Mouse (Mus musculus): Measurements from ENCODE around the gene Babam2. TPM values are rescaled to one million over a fixed set of nuclear protein-coding genes. Genes with fewer than 3 reads are reported as not detected.
"Not testable (repeated sequence)": the region's sequence is repeated elsewhere in the genome, so short reads cannot be mapped to it uniquely, and the experiment has no call there.

The Babam2 gene
- polyA plus RNA-seq, 1 experiment from 2014 or later = 69.4 TPM

DNA sequence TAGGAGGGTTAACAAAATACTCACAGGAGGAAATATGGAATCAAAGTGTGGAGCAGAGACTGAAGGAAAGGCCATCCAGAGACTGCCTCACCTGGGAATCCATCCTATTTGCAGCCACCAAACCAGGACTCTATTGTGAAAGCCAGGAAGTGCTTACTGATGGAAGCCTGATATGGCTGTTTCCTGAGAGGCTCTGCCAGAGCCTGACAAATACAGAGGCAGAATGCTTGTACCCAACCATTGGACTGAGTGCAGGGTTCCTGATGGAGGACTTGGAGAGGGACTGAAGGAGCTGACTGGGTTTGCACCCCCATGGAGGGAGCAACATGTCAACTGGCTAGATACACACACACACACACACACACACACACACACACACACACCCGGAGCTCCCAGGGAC lies 274.9 kb downstream of the Babam2 start:
- H3K27ac ChIP-seq (ENCODE audit: low read length); H3K27me3 ChIP-seq (ENCODE audit: insufficient read depth, low read length); H3K4me3 ChIP-seq (ENCODE audit: low read length); H3K36me3 ChIP-seq (ENCODE audit: insufficient read depth, low read length); H3K9ac ChIP-seq (replicated peaks; ENCODE audit: low read length); H3K9me3 ChIP-seq (ENCODE audit: low read length); H3K4me1 ChIP-seq (ENCODE audit: insufficient read depth, low read length); H3K4me2 ChIP-seq (replicated peaks; ENCODE audit: low read depth, low read length): not testable (repeated sequence)
- ATAC-seq (ENCODE audit: low FRiP score, low TSS enrichment) = peak; percentile 15; the same call in 1 of the 2 replicates
- 100% methylated on average over 1 of the region's 1 CpGs for WGBS

DNA sequence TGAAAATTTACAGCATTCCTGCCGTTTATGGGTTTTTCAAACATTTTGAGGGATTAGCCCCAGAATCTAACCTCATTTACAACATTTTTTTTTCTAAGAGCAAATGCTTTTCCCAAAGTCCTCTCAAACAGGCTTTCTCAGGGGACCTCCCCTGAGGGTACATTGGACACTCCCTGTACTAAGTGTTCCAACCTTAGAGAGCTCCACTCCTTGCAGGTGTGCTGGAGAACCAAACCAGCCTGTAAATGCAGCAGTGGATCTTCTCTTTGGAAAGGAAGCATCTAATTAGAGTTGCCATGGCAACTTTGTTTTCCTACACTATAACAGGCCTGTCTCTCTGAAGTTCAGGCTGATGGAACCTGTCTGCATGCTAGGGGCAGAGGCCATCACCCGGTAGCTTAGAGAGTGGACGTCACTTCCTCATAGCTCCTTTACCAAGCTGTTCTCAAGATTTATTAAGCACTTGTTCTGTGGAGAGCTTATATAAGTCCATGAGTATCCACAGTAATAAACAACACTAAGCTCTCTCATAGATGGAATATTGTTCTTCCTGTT lies 277.2 kb downstream of the Babam2 start:
- ATAC-seq (ENCODE audit: low FRiP score, low TSS enrichment) = no peak
- WGBS = 21% methylated on average over 3 of the region's 3 CpGs
- no peaks in the 10 kb centered on the region for H3K9me3 ChIP-seq (ENCODE audit: low read length)
- no peak overlapping the region for H3K4me3 ChIP-seq (ENCODE audit: low read length)
- no peak overlapping the region for H3K4me2 ChIP-seq (replicated peaks; ENCODE audit: low read depth, low read length)
- H3K27me3 ChIP-seq (ENCODE audit: insufficient read depth, low read length) = no peaks in the 10 kb centered on the region
- H3K4me1 ChIP-seq (ENCODE audit: insufficient read depth, low read length) = 0 out of 2 replicates have a peak, but pooled peaks cover 5% of the 10 kb centered on the region
- no peaks in the 10 kb centered on the region for H3K36me3 ChIP-seq (ENCODE audit: insufficient read depth, low read length)
- H3K9ac ChIP-seq (replicated peaks; ENCODE audit: low read length) = no peak overlapping the region
- H3K27ac ChIP-seq (ENCODE audit: low read length) = no peak overlapping the region

DNA sequence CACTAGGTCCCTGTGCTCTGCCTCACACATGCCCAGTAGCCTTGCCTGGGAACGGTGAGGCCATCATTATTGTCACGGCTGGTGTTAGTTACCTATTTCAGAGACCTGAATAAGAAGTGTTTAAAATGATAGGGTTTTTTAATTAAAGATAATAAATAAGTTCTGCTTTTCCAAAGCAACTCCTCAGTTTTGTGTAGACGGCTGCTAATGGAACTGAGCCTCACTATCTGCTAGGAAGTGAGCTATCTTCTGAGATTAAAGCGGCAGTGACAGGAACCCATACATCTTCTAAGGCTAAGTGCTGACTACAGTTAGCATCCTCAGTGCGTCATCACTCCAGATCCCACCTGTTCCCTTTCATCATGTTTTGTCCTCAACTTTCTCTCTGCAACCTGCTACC lies 284.6 kb downstream of the Babam2 start:
- H3K4me2 ChIP-seq (replicated peaks; ENCODE audit: low read depth, low read length) = no peak overlapping the region
- 87% methylated on average over 5 of the region's 5 CpGs for WGBS
- no peaks in the 10 kb centered on the region for H3K36me3 ChIP-seq (ENCODE audit: insufficient read depth, low read length)
- no peaks in the 10 kb centered on the region for H3K27me3 ChIP-seq (ENCODE audit: insufficient read depth, low read length)
- H3K9me3 ChIP-seq (ENCODE audit: low read length) = no peaks in the 10 kb centered on the region
- ATAC-seq (ENCODE audit: low FRiP score, low TSS enrichment) = no peak
- H3K4me1 ChIP-seq (ENCODE audit: insufficient read depth, low read length) = 0 out of 2 replicates have a peak, but pooled peaks cover under 1% of the 10 kb centered on the region
- no peak overlapping the region for H3K9ac ChIP-seq (replicated peaks; ENCODE audit: low read length)
- H3K27ac ChIP-seq (ENCODE audit: low read length) = no peak overlapping the region
- H3K4me3 ChIP-seq (ENCODE audit: low read length) = no peak overlapping the region

DNA sequence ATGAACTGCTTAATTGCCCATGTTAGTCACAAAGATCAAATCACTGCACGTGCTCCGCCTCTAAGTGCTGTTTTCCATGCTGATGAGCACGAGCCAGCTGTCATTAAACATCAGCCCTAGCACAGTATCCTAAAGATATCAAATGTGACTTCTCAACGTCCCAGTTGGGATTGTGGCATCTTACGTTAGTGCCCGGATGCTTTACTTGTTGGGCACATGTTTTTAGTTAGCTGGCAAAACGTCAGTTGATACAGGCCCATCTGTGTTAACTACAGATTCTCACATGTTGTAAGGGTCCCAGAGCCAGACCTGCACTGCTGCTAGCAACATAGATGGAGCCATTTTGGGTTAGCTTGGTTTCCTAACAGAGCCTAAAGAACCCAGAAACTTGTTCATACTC lies 285.7 kb downstream of the Babam2 start:
- Histone ChIP-seq H3K4me3 (ENCODE audit: low read length) (no peak overlapping the region), H3K36me3 (ENCODE audit: insufficient read depth, low read length) (no peaks in the 10 kb centered on the region), H3K27ac (ENCODE audit: low read length) (no peak overlapping the region), H3K4me2 (replicated peaks; ENCODE audit: low read depth, low read length) (no peak overlapping the region), H3K9me3 (ENCODE audit: low read length) (no peaks in the 10 kb centered on the region), H3K4me1 (ENCODE audit: insufficient read depth, low read length) (0 out of 2 replicates have a peak, but pooled peaks cover 5% of the 10 kb centered on the region), H3K27me3 (ENCODE audit: insufficient read depth, low read length) (no peaks in the 10 kb centered on the region), H3K9ac (replicated peaks; ENCODE audit: low read length) (no peak overlapping the region)
- ATAC-seq (ENCODE audit: low FRiP score, low TSS enrichment) = no peak
- WGBS = 59% methylated on average over 7 of the region's 7 CpGs

DNA sequence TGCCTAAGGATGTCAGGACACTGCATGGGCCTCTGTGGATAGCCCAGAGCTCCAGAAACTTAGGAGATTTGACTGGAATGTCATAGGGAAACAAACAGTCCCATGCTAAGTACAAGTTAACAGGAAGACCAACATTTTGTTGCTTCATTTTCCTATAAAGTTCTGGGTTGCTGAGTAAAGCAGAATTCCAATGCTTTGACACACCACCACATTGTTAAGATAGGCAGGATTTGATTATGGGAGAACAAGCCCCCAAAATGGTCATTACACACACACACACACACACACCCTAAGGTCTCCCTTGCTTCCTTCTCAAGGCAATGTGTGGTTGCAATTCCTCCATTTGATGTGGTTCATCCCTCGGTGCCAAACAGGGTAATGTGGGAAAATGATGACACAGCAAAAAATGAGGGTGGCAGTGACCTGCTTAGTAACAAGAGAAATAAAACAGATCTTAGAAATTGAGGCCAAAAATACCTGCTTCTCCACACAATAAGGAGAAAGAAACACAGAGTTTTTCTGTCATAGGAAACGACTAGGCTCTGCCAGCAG lies 286.4 kb downstream of the Babam2 start:
- Histone ChIP-seq H3K4me1 (ENCODE audit: insufficient read depth, low read length) (0 out of 2 replicates have a peak, but pooled peaks cover 5% of the 10 kb centered on the region), H3K9me3 (ENCODE audit: low read length) (no peaks in the 10 kb centered on the region), H3K4me3 (ENCODE audit: low read length) (no peak overlapping the region), H3K27ac (ENCODE audit: low read length) (no peak overlapping the region), H3K27me3 (ENCODE audit: insufficient read depth, low read length) (no peaks in the 10 kb centered on the region), H3K9ac (replicated peaks; ENCODE audit: low read length) (no peak overlapping the region), H3K4me2 (replicated peaks; ENCODE audit: low read depth, low read length) (no peak overlapping the region), H3K36me3 (ENCODE audit: insufficient read depth, low read length) (no peaks in the 10 kb centered on the region)
- ATAC-seq (ENCODE audit: low FRiP score, low TSS enrichment) = no peak
- 96% methylated on average over 2 of the region's 2 CpGs for WGBS

- Histone ChIP-seq H3K9me3 (ENCODE audit: low read length) (no peaks in the 10 kb centered on the region), H3K4me3 (ENCODE audit: low read length) (no peak overlapping the region), H3K27ac (ENCODE audit: low read length) (no peak overlapping the region), H3K27me3 (ENCODE audit: insufficient read depth, low read length) (no peaks in the 10 kb centered on the region), H3K4me1 (ENCODE audit: insufficient read depth, low read length) (0 out of 2 replicates have a peak, but pooled peaks cover 5% of the 10 kb centered on the region), H3K36me3 (ENCODE audit: insufficient read depth, low read length) (no peaks in the 10 kb centered on the region), H3K4me2 (replicated peaks; ENCODE audit: low read depth, low read length) (no peak overlapping the region), H3K9ac (replicated peaks; ENCODE audit: low read length) (no peak overlapping the region)
- no peak for ATAC-seq (ENCODE audit: low FRiP score, low TSS enrichment)
- 82% methylated on average over 13 of the region's 13 CpGs for whole genome bisulfite sequencing
These were observed 287.0 kb downstream of the Babam2 start for GRCm38 (mm10) chr5:31984369-31984961.

DNA sequence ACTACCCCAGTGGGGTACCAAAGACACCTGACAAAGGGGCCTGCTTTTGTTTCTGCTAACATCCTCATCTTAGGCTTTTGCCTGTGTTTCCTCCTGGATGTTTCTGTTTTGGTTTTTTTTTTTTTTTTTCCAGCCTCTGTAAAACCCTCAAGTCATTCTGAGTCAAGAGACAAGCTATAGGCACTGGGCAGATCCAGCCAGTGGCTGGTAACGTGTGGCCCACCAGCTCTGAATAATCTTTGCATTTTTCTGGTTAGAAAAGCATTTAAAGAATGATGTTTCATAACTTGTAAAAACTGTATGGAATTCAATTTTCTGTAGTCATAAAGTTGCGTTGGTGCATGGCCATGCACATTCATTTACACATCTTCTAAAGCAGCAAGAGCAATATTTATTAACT lies 287.5 kb downstream of the Babam2 start:
- Histone ChIP-seq H3K9me3 (ENCODE audit: low read length) (no peaks in the 10 kb centered on the region), H3K36me3 (ENCODE audit: insufficient read depth, low read length) (no peaks in the 10 kb centered on the region), H3K4me3 (ENCODE audit: low read length) (no peak overlapping the region), H3K27me3 (ENCODE audit: insufficient read depth, low read length) (no peaks in the 10 kb centered on the region), H3K27ac (ENCODE audit: low read length) (no peak overlapping the region), H3K9ac (replicated peaks; ENCODE audit: low read length) (no peak overlapping the region), H3K4me1 (ENCODE audit: insufficient read depth, low read length) (0 out of 2 replicates have a peak, but pooled peaks cover 5% of the 10 kb centered on the region), H3K4me2 (replicated peaks; ENCODE audit: low read depth, low read length) (no peak overlapping the region)
- no peak for ATAC-seq (ENCODE audit: low FRiP score, low TSS enrichment)
- WGBS = 81% methylated on average over 2 of the region's 2 CpGs

DNA sequence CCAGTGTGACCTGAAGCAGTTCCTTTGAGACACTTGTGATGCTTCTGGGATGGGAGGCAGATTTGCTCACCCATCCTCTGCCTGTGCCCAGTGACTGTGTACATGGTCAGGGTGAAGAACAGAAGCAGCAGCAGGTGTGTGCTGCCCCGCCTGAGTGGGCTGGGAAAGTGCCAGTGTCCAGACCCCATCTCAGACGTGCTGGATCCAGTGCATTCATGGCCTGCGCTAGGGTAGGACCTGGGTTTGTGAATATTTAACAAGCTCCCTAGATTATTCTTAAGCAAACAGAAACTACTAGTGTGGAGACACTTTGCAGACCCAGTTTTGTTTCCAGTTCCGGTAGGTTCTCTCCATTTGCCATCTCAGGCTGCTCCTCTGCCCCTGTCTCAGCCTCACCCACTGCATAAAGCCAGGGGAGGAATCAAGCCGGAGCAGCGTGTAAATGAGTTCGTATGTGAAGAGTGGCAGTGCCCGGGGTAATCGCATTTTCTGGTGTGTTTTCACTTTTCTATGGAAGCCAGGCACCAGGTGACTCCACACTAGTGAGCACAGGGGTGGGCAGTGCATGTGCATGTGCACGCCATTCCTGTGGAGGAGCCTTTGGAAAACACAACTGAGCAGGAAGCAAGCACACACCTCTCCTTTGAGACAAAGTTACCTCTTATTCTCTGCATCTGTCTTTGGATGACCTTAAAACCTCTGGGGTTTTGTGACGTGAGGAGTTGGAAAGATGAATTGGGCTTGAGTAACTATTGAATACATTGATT lies 290.2 kb downstream of the Babam2 start:
- peak; percentile 84 for ATAC-seq (ENCODE audit: low FRiP score, low TSS enrichment)
- Histone ChIP-seq H3K4me3 (ENCODE audit: low read length) (no peak overlapping the region), H3K9me3 (ENCODE audit: low read length) (no peaks in the 10 kb centered on the region), H3K36me3 (ENCODE audit: insufficient read depth, low read length) (no peaks in the 10 kb centered on the region), H3K4me2 (replicated peaks; ENCODE audit: low read depth, low read length) (no peak overlapping the region), H3K9ac (replicated peaks; ENCODE audit: low read length) (no peak overlapping the region), H3K4me1 (ENCODE audit: insufficient read depth, low read length) (0 out of 2 replicates have a peak, but pooled peaks cover 5% of the 10 kb centered on the region), H3K27me3 (ENCODE audit: insufficient read depth, low read length) (no peaks in the 10 kb centered on the region), H3K27ac (ENCODE audit: low read length) (peak overlapping the region; percentile 62)
- 83% methylated on average over 11 of the region's 11 CpGs for WGBS

- WGBS = 61% methylated on average over 4 of the region's 4 CpGs
- Histone ChIP-seq H3K9ac (replicated peaks; ENCODE audit: low read length) (no peak overlapping the region), H3K36me3 (ENCODE audit: insufficient read depth, low read length) (no peaks in the 10 kb centered on the region), H3K4me2 (replicated peaks; ENCODE audit: low read depth, low read length) (no peak overlapping the region), H3K4me3 (ENCODE audit: low read length) (no peak overlapping the region), H3K4me1 (ENCODE audit: insufficient read depth, low read length) (no peaks in the 10 kb centered on the region), H3K9me3 (ENCODE audit: low read length) (no peaks in the 10 kb centered on the region), H3K27me3 (ENCODE audit: insufficient read depth, low read length) (no peaks in the 10 kb centered on the region), H3K27ac (ENCODE audit: low read length) (no peak overlapping the region)
- no peak for ATAC-seq (ENCODE audit: low FRiP score, low TSS enrichment)
These were observed 299.9 kb downstream of the Babam2 start for GRCm38 (mm10) chr5:31997189-31997954.
